Mouse (Mus musculus): ENCODE measurements around the gene Rnf144a.

- peak; percentile 68 for TF ChIP-seq CTCF (IDR thresholded peaks at IDR 0.05; ENCODE audit: low read depth)
- no peak for TF ChIP-seq EP300 (IDR thresholded peaks at IDR 0.05; ENCODE audit: low read depth)
Observed at GRCm38 (mm10) chr12:26444054-26444453, 29.0 kb upstream of the Rnf144a start.
